Mouse (Mus musculus): ENCODE measurements around the gene Cacng2. TPM values are rescaled to one million over a fixed set of nuclear protein-coding genes. Genes with fewer than 3 reads are reported as not detected.

Gene Cacng2
- total RNA-seq, 2 experiments from 2014 or later = 57.5 to 60.8 TPM

- DNase-seq (ENCODE audit: extremely low spot score in 1 of 2, low spot score in 2 of 2) = no peak
- TF ChIP-seq CTCF (IDR thresholded peaks at IDR 0.05) = no peak
- intact Hi-C loops (cut with DNase I) = no loop called here
- Histone ChIP-seq H3K27ac (no peak overlapping the region), H3K4me3 (no peak overlapping the region)
Observed at GRCm38 (mm10) chr15:78080326-78080725, 39.5 kb downstream of the Cacng2 start.

GRCm38 (mm10) chr15:78078776-78079628 lies 40.8 kb downstream of the Cacng2 start:
- Histone ChIP-seq H3K4me3 (no peak overlapping the region), H3K27ac (0 out of 2 replicates have a peak overlapping the region, but pooled peaks have one; percentile 32)
- TF ChIP-seq CTCF (IDR thresholded peaks at IDR 0.05) = no peak
- intact Hi-C loops (cut with DNase I) = no loop called here
- DNase-seq (ENCODE audit: extremely low spot score in 1 of 2, low spot score in 2 of 2) = peak in 1 of 2 experiments; percentile 36

GRCm38 (mm10) chr15:78078206-78078605 lies 41.6 kb downstream of the Cacng2 start:
- intact Hi-C loops (cut with DNase I) = no loop called here
- no peak for TF ChIP-seq CTCF (IDR thresholded peaks at IDR 0.05)
- no peak for DNase-seq (ENCODE audit: extremely low spot score in 1 of 2, low spot score in 2 of 2)
- H3K4me3 ChIP-seq = no peak overlapping the region
- no peak overlapping the region for H3K27ac ChIP-seq

GRCm38 (mm10) chr15:78075921-78076320 lies 43.9 kb downstream of the Cacng2 start:
- no peak overlapping the region for H3K4me3 ChIP-seq
- H3K27ac ChIP-seq = no peak overlapping the region
- DNase-seq (ENCODE audit: extremely low spot score in 1 of 2, low spot score in 2 of 2) = no peak
- intact Hi-C loops (cut with DNase I) = no loop called here
- no peak for TF ChIP-seq CTCF (IDR thresholded peaks at IDR 0.05)

GRCm38 (mm10) chr15:78073109-78073508 lies 46.7 kb downstream of the Cacng2 start:
- intact Hi-C loops (cut with DNase I) = no loop called here
- TF ChIP-seq CTCF (IDR thresholded peaks at IDR 0.05) = no peak
- no peak overlapping the region for H3K27ac ChIP-seq
- no peak for DNase-seq (ENCODE audit: extremely low spot score in 1 of 2, low spot score in 2 of 2)
- no peak overlapping the region for H3K4me3 ChIP-seq

- intact Hi-C loops (cut with DNase I) = no loop called here
- DNase-seq (ENCODE audit: extremely low spot score in 1 of 2, low spot score in 2 of 2) = no peak
- Histone ChIP-seq H3K4me3 (no peak overlapping the region), H3K27ac (no peak overlapping the region)
- no peak for TF ChIP-seq CTCF (IDR thresholded peaks at IDR 0.05)
Observed at GRCm38 (mm10) chr15:78066475-78066874, 53.4 kb downstream of the Cacng2 start.

GRCm38 (mm10) chr15:78065541-78065940 lies 54.3 kb downstream of the Cacng2 start:
- intact Hi-C loops (cut with DNase I) = no loop called here
- DNase-seq (ENCODE audit: extremely low spot score in 1 of 2, low spot score in 2 of 2) = no peak
- Histone ChIP-seq H3K4me3 (no peak overlapping the region), H3K27ac (no peak overlapping the region)
- TF ChIP-seq CTCF (IDR thresholded peaks at IDR 0.05) = no peak

GRCm38 (mm10) chr15:78064340-78064739 lies 55.5 kb downstream of the Cacng2 start:
- intact Hi-C loops (cut with DNase I) = loop anchor here (1.0 to 5.0 kb wide), 2 partner anchors 38 to 108 kb away; partner anchors contain the start of gene Ift27

GRCm38 (mm10) chr15:78062467-78062866 lies 57.4 kb downstream of the Cacng2 start:
- peak overlapping the region; percentile 71 for H3K27ac ChIP-seq
- DNase-seq (ENCODE audit: extremely low spot score in 1 of 2, low spot score in 2 of 2) = peak; percentile 49 to 63
- no peak for TF ChIP-seq CTCF (IDR thresholded peaks at IDR 0.05)
- intact Hi-C loops (cut with DNase I) = loop anchor here (5.0 kb wide), 1 partner anchor 110 kb away; the partner anchor contains the start of gene Ift27
- H3K4me3 ChIP-seq = no peak overlapping the region

More at GRCm38 (mm10) chr15:78064340-78064739, 55.5 kb downstream of the Cacng2 start:
- H3K4me3 ChIP-seq = no peak overlapping the region
- peak overlapping the region; percentile 69 for H3K27ac ChIP-seq
- no peak for DNase-seq (ENCODE audit: extremely low spot score in 1 of 2, low spot score in 2 of 2)
- TF ChIP-seq CTCF (IDR thresholded peaks at IDR 0.05) = no peak

- no peak overlapping the region for H3K4me3 ChIP-seq
- H3K27ac ChIP-seq = no peak overlapping the region
- intact Hi-C loops (cut with DNase I) = no loop called here
- no peak for TF ChIP-seq CTCF (IDR thresholded peaks at IDR 0.05)
- no peak for DNase-seq (ENCODE audit: extremely low spot score in 1 of 2, low spot score in 2 of 2)
Observed at GRCm38 (mm10) chr15:78056930-78057329, 62.9 kb downstream of the Cacng2 start.

- intact Hi-C loops (cut with DNase I) = loop anchor here (1.0 to 2.0 kb wide), 3 partner anchors 13 to 68 kb away; no protein-coding TSS in a partner anchor
- Histone ChIP-seq H3K4me3 (no peak overlapping the region), H3K27ac (peak overlapping the region; percentile 77)
- no peak for TF ChIP-seq CTCF (IDR thresholded peaks at IDR 0.05)
- DNase-seq (ENCODE audit: extremely low spot score in 1 of 2, low spot score in 2 of 2) = peak in 1 of 2 experiments; percentile 41
Observed at GRCm38 (mm10) chr15:78050682-78051081, 69.1 kb downstream of the Cacng2 start.

- no peak overlapping the region for H3K4me3 ChIP-seq
- peak in 1 of 2 experiments; percentile 28 for DNase-seq (ENCODE audit: extremely low spot score in 1 of 2, low spot score in 2 of 2)
- no peak for TF ChIP-seq CTCF (IDR thresholded peaks at IDR 0.05)
- peak overlapping the region; percentile 77 for H3K27ac ChIP-seq
- intact Hi-C loops (cut with DNase I) = loop anchor here (1.0 to 5.0 kb wide), 4 partner anchors 13 to 122 kb away; partner anchors contain the start of gene Ift27
Observed at GRCm38 (mm10) chr15:78049933-78050332, 69.9 kb downstream of the Cacng2 start.
